Mouse (Mus musculus) bone marrow, adult 2 months (tissue): Measurements from ENCODE around the gene Scn4a.

ENCODE experiments used
- CTCF ChIP-seq: fragments of 200-500 bp; IDR thresholded peaks from 2 replicates; pipeline ENCODE4 v1.5.1; 2011; ENCODE audit warnings: low read length, control low read depth; ENCODE audit not compliant: control insufficient read depth, insufficient read depth
- POLR2A ChIP-seq: fragments of 200-500 bp; IDR thresholded peaks from 2 replicates; pipeline ENCODE4 v1.6.1; 2011; ENCODE audit warnings: low read depth, mild to moderate bottlenecking, control low read depth, low read length, borderline replicate concordance; ENCODE audit not compliant: control insufficient read depth

DNA sequence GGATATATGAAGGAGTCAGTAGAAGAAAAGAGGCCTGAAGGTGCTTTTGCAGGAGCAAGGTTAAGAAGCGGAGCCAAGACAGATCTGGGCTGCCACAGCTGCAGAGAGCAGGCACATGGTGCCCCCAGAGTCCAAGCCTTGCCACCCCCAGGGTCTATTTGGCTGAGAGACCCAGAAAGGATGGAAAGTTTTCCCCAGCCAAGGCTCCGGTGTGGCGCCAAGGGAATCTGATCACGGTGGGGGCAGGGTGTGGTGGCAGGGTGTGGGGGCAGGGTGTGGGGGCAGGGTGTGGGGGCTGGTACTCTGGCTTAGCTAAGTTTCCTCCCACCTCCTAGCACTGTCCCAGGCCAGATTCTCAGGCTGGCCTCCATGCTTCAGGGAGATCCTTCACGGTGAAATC, 24.6 kb downstream of the Scn4a start:
- no peak for TF ChIP-seq POLR2A
- no peak for TF ChIP-seq CTCF
